Comparison of ENCODE assay signal across 8 mouse cellular contexts in the genomic region with DNA sequence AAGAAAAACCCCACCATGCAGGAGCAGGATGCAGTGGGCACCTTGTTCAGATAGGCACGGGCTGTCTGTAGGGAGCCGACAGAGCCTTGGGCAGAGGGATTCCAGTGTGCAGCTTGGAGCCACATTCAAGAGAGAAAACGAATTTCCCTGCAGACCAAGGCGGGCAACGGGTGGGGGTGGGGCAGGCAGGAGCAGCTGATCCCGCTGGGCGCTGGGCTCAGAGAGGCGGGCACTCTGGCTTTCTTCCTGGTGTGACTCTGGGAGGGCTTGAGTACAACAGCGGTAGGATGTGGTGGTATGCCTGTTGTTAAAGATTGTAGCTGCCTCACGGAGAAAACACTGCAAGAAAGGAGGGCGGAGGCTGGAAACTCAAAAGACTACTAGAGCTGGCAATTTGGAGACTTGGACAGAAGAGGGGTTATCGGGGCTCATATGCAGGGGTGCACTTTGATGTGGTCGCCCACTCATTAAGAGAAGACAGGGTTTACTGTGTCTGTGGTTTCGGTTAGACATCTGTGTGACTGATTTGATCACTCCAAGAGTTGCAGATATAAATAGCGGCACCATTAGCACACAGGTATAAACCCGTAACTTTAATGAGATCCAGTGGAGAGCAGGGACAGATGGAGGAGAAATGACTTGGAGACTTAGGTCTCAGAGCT.
A peak's percentile ranks its signal among the peaks of the same experiment; 100 is the strongest.
DNase-seq lines count a peak whose midpoint lies in the region; ATAC-seq and TF ChIP-seq lines count a peak whose summit lies in the region.

No protein-coding gene starts in this region.

- no peak for TF ChIP-seq CTCF in midbrain, postnatal 0 days (IDR thresholded peaks at IDR 0.05)

- no peaks in the 10 kb centered on the region for H3K9me3 ChIP-seq in midbrain, postnatal 0 days (ENCODE audit: low read length)

- DNase-seq in frontal cortex, postnatal 14 days (ENCODE audit: low spot score in 2 of 2), result no peak
- DNase-seq in ovary, postnatal 36 days (ENCODE audit: low spot score), result peak; percentile 9
- DNase-seq in ovary, postnatal 10 days (ENCODE audit: low spot score), result no peak
- peak; percentile 20 for DNase-seq in heart, postnatal 4 days
- peak; percentile 73 for DNase-seq in midbrain, postnatal 0 days (ENCODE audit: low spot score)
- DNase-seq in spleen, adult 12 weeks (ENCODE audit: low spot score), result no peak

- H3K27me3 ChIP-seq in midbrain, postnatal 0 days (ENCODE audit: insufficient read depth, low read length), result no peaks in the 10 kb centered on the region

- H3K27ac ChIP-seq in midbrain, postnatal 0 days (ENCODE audit: low read depth, low read length), result 0 out of 2 replicates have a peak overlapping the region, but pooled peaks have one; percentile 2

- peak overlapping the region; percentile 52 for H3K4me2 ChIP-seq in midbrain, postnatal 0 days (ENCODE audit: low read depth, low read length, poor library complexity, severe bottlenecking)

- H3K4me3 ChIP-seq in midbrain, postnatal 0 days (ENCODE audit: low read depth, low read length), result peak overlapping the region; percentile 29

- no peaks in the 10 kb centered on the region for H3K36me3 ChIP-seq in midbrain, postnatal 0 days (ENCODE audit: insufficient read depth, low read length)

- peak; percentile 24; the same call in 1 of the 2 replicates for ATAC-seq in frontal cortex, adult (ENCODE audit: low TSS enrichment)
- ATAC-seq in midbrain, postnatal 0 days (ENCODE audit: low FRiP score), result peak; percentile 75; the same call in 1 of the 2 replicates
- ATAC-seq in megakaryocyte-erythroid progenitor cell, adult 5-6 weeks (replicated peaks; ENCODE audit: low FRiP score, low TSS enrichment, poor library complexity, severe bottlenecking), result no peak

- peaks cover 7% of the 10 kb centered on the region; the same call in 1 of the 2 replicates for H3K4me1 ChIP-seq in midbrain, postnatal 0 days (ENCODE audit: insufficient read depth, low read length)

- H3K9ac ChIP-seq in midbrain, postnatal 0 days (replicated peaks; ENCODE audit: low read length, poor library complexity, severe bottlenecking), result peak overlapping the region; percentile 51

- WGBS in midbrain, postnatal 0 days, result 12% methylated on average over 16 of the region's 16 CpGs

Comparison
In these comparisons a context has a peak if more than half of its experiments do, and no peak if none do; other contexts are left out.
1. DNase-seq: peak in ovary, postnatal 36 days (single experiment), heart, postnatal 4 days (single experiment) and midbrain, postnatal 0 days (single experiment); none in frontal cortex, postnatal 14 days (0 of 2), ovary, postnatal 10 days (single experiment) and spleen, adult 12 weeks (single experiment).